Mouse (Mus musculus) adrenal gland (tissue): Measurements from ENCODE around the gene Gm17409.

Source experiments
- intact Hi-C: fragments of 180-260 bp; cut with DNase I; formaldehyde crosslinking; loops from one replicate; pipeline ENCODE4 v1.15.1; 2025
- long read RNA-seq, 2 experiments: library from polyadenylated mRNA; unstranded; transcript quantifications; one replicate each; pipeline ENCODE4 v2.0.0; 2020; ENCODE audit warnings: borderline replicate concordance in 1 of 2; ENCODE audit not compliant: insufficient replicate concordance in 1 of 2

Gm17409 gene
- long read RNA-seq, experiment 1: 0 reads
- long read RNA-seq, experiment 2: 0 reads

GRCm38 (mm10) chr2:58469816-58470215 lies at the start of gene Gm17409:
Gm17409 (plus strand) TSS chr2:58470116.
- intact Hi-C loops: loop anchor here (10.0 kb wide), 1 partner anchor 435 kb away; no protein-coding TSS in a partner anchor

GRCm38 (mm10) chr2:58423319-58423718 lies 46.6 kb upstream of the Gm17409 start:
- intact Hi-C loops: no loop called here

- intact Hi-C loops: no loop called here
Observed at GRCm38 (mm10) chr2:58425436-58426004, 44.4 kb upstream of the Gm17409 start.

GRCm38 (mm10) chr2:58432211-58432610 lies 37.7 kb upstream of the Gm17409 start:
- intact Hi-C loops: no loop called here

GRCm38 (mm10) chr2:58433317-58433716 lies 36.6 kb upstream of the Gm17409 start:
- intact Hi-C loops: no loop called here

GRCm38 (mm10) chr2:58434438-58434837 lies 35.5 kb upstream of the Gm17409 start:
- intact Hi-C loops: no loop called here

- intact Hi-C loops: no loop called here
Observed at GRCm38 (mm10) chr2:58435507-58435906, 34.4 kb upstream of the Gm17409 start.

- intact Hi-C loops: no loop called here
Observed at GRCm38 (mm10) chr2:58436911-58437310, 33.0 kb upstream of the Gm17409 start.

GRCm38 (mm10) chr2:58443163-58443562 lies 26.8 kb upstream of the Gm17409 start:
- intact Hi-C loops: no loop called here

- intact Hi-C loops: no loop called here
Observed at GRCm38 (mm10) chr2:58447001-58447400, 22.9 kb upstream of the Gm17409 start.

GRCm38 (mm10) chr2:58454095-58454865 lies 15.6 kb upstream of the Gm17409 start:
- intact Hi-C loops: no loop called here

- intact Hi-C loops: loop anchor here (5.0 kb wide), 1 partner anchor 260 kb away; the partner anchor contains the start of gene Cytip
Observed at GRCm38 (mm10) chr2:58456843-58457487, 13.0 kb upstream of the Gm17409 start.

- intact Hi-C loops: loop anchor here (5.0 kb wide), 1 partner anchor 260 kb away; the partner anchor contains the start of gene Cytip
Observed at GRCm38 (mm10) chr2:58457488-58457865, 12.4 kb upstream of the Gm17409 start.

- intact Hi-C loops: loop anchor here (5.0 kb wide), 1 partner anchor 262 kb away; the partner anchor contains the start of gene Cytip
Observed at GRCm38 (mm10) chr2:58458820-58459371, 11.0 kb upstream of the Gm17409 start.

GRCm38 (mm10) chr2:58470290-58470689 lies 374 bp downstream of the Gm17409 start:
- intact Hi-C loops: no loop called here

GRCm38 (mm10) chr2:58475578-58475977 lies 5.7 kb downstream of the Gm17409 start:
- intact Hi-C loops: loop anchor here (2.0 to 5.0 kb wide), 2 partner anchors 92 to 193 kb away; partner anchors contain the start of genes Acvr1 and Upp2

GRCm38 (mm10) chr2:58476956-58477715 lies 7.2 kb downstream of the Gm17409 start:
- intact Hi-C loops: loop anchor here (5.0 kb wide), 1 partner anchor 90 kb away; the partner anchor contains the start of genes Acvr1 and Upp2

- intact Hi-C loops: loop anchor here (5.0 kb wide), 1 partner anchor 89 kb away; the partner anchor contains the start of genes Acvr1 and Upp2
Observed at GRCm38 (mm10) chr2:58478144-58478543, 8.2 kb downstream of the Gm17409 start.

- intact Hi-C loops: loop anchor here (5.0 kb wide), 1 partner anchor 88 kb away; the partner anchor contains the start of genes Acvr1 and Upp2
Observed at GRCm38 (mm10) chr2:58479536-58479935, 9.6 kb downstream of the Gm17409 start.

- intact Hi-C loops: no loop called here
Observed at GRCm38 (mm10) chr2:58480764-58481163, 10.8 kb downstream of the Gm17409 start.
